In genomic region chr11:8644272-8644671, GRCm38 (mm10) we compare ENCODE assay signal across 24 mouse cellular contexts. TPM values are rescaled to one million over a fixed set of nuclear protein-coding genes. Genes with fewer than 3 reads are reported as not detected.
A peak's percentile ranks its signal among the peaks of the same experiment; 100 is the strongest.
DNase-seq lines count a peak whose midpoint lies in the region; ATAC-seq and TF ChIP-seq lines count a peak whose summit lies in the region.
"Had no signal": no experiment of that assay in that cellular context is flagged by ENCODE, and none has a peak within 500 bp of the region (broad histone marks: within the 10 kb centered on the region; RNA-seq: fewer than 3 reads in every experiment).

No protein-coding gene starts in this region.

- no peaks in the 10 kb centered on the region for H3K9me3 ChIP-seq in kidney, embryonic 14.5 days (ENCODE audit: control insufficient read depth, low read length)
- H3K9me3 ChIP-seq in intestine, postnatal 0 days (ENCODE audit: control insufficient read depth): no peaks in the 10 kb centered on the region
- H3K9me3 ChIP-seq: embryonic facial prominence, embryonic 12.5 days; embryonic facial prominence, embryonic 15.5 days; hindbrain, embryonic 12.5 days had no signal

- H3K36me3 ChIP-seq in kidney, adult 2 months (ENCODE audit: control insufficient read depth, insufficient read depth, low read length): no peaks in the 10 kb centered on the region
- no peaks in the 10 kb centered on the region for H3K36me3 ChIP-seq in kidney, embryonic 14.5 days (ENCODE audit: control insufficient read depth, insufficient read depth, low read length)
- H3K36me3 ChIP-seq in intestine, postnatal 0 days (ENCODE audit: control insufficient read depth, insufficient read depth): no peaks in the 10 kb centered on the region
- no peaks in the 10 kb centered on the region for H3K36me3 ChIP-seq in myocyte (ENCODE audit: control insufficient read depth, insufficient read depth)
- H3K36me3 ChIP-seq: embryonic facial prominence, embryonic 12.5 days; embryonic facial prominence, embryonic 15.5 days; G1E; hindbrain, embryonic 12.5 days had no signal

- WGBS in kidney, adult 2 months: 84% methylated on average over 2 of the region's 2 CpGs
- WGBS in kidney, embryonic 14.5 days: 93% methylated on average over 2 of the region's 2 CpGs
- 72% methylated on average over 2 of the region's 2 CpGs for WGBS in intestine, postnatal 0 days

- no peak for TF ChIP-seq CTCF in kidney, adult 2 months (conservative IDR thresholded peaks at IDR 0.05; ENCODE audit: insufficient read depth, insufficient read length, low read depth, low read length)
- no peak for TF ChIP-seq CTCF in intestine, postnatal 0 days (IDR thresholded peaks at IDR 0.05; ENCODE audit: low read depth)

- H3K4me1 ChIP-seq in kidney, adult 2 months (ENCODE audit: control insufficient read depth, insufficient read depth, low read length): peaks cover 25% of the 10 kb centered on the region
- H3K4me1 ChIP-seq in kidney, embryonic 14.5 days (ENCODE audit: control insufficient read depth, insufficient read depth, low read length): peaks cover 16% of the 10 kb centered on the region
- 0 out of 2 replicates have a peak, but pooled peaks cover 6% of the 10 kb centered on the region for H3K4me1 ChIP-seq in intestine, postnatal 0 days (replicated peaks; ENCODE audit: control insufficient read depth, insufficient read depth, low read length)

- no peak for ATAC-seq in kidney, embryonic 14.5 days (ENCODE audit: low FRiP score, low TSS enrichment)
- ATAC-seq in intestine, postnatal 0 days: peak; percentile 46
- ATAC-seq: forebrain, embryonic 14.5 days; forebrain, postnatal 0 days; Patski had no signal

- H3K27ac ChIP-seq in kidney, adult 2 months (ENCODE audit: insufficient read depth, low read depth, low read length): 0 out of 2 replicates have a peak overlapping the region, but pooled peaks have one; percentile 2
- H3K27ac ChIP-seq in kidney, embryonic 14.5 days (ENCODE audit: low read depth, low read length): no peak overlapping the region
- no peak overlapping the region for H3K27ac ChIP-seq in intestine, postnatal 0 days (ENCODE audit: low read depth, low read length)
- H3K27ac ChIP-seq: embryonic facial prominence, embryonic 12.5 days; embryonic facial prominence, embryonic 15.5 days; gastrocnemius, adult 2 months; hindbrain, embryonic 12.5 days had no signal

- peaks cover 13% of the 10 kb centered on the region for H3K79me2 ChIP-seq in myocyte (ENCODE audit: control insufficient read depth, insufficient read depth)

- no peak overlapping the region for H3K4me2 ChIP-seq in kidney, embryonic 14.5 days (replicated peaks; ENCODE audit: low read depth, low read length)
- no peak overlapping the region for H3K4me2 ChIP-seq in intestine, postnatal 0 days (replicated peaks; ENCODE audit: low read depth)
- no peak overlapping the region for H3K4me2 ChIP-seq in myocyte (ENCODE audit: low read depth)
- H3K4me2 ChIP-seq: embryonic facial prominence, embryonic 12.5 days; embryonic facial prominence, embryonic 15.5 days; heart, embryonic 11.5 days; hindbrain, embryonic 12.5 days had no signal

- H3K9ac ChIP-seq in kidney, embryonic 14.5 days (ENCODE audit: low read depth, low read length): no peak overlapping the region
- H3K9ac ChIP-seq in intestine, postnatal 0 days (ENCODE audit: low read depth, low read length): no peak overlapping the region
- H3K9ac ChIP-seq: embryonic facial prominence, embryonic 12.5 days; embryonic facial prominence, embryonic 15.5 days; forebrain, postnatal 0 days; hindbrain, embryonic 12.5 days had no signal

- H3K4me3 ChIP-seq in kidney, adult 2 months (ENCODE audit: insufficient read depth, low read depth, low read length): no peak overlapping the region
- no peak overlapping the region for H3K4me3 ChIP-seq in kidney, embryonic 14.5 days (ENCODE audit: low read length)
- no peak overlapping the region for H3K4me3 ChIP-seq in intestine, postnatal 0 days (ENCODE audit: low read depth, low read length)
- H3K4me3 ChIP-seq in myocyte: no peak overlapping the region
- H3K4me3 ChIP-seq: embryonic facial prominence, embryonic 12.5 days; embryonic facial prominence, embryonic 15.5 days; gastrocnemius, adult 2 months; hindbrain, embryonic 12.5 days had no signal

- DNase-seq in kidney, adult 2 months: no peak
- DNase-seq in 416B (ENCODE audit: low read depth): peak; percentile 26
- no peak for DNase-seq in layer of hippocampus, adult 9-10 months (ENCODE audit: low spot score)
- no peak for DNase-seq in retina, embryonic 14.5 days (ENCODE audit: low spot score)
- DNase-seq: adrenal gland, postnatal 10 days; adrenal gland, postnatal 36 days; B cell, adult 2 months; cerebellum, adult 18-20 months; cerebellum, adult 9-11 months; cerebellum, postnatal 25 days; forebrain, postnatal 0 days; gastrocnemius, adult 2 months; gastrocnemius, postnatal 14 days; heart, adult 11 months had no signal

- no peak for TF ChIP-seq POLR2A in kidney, adult 2 months (IDR thresholded peaks at IDR 0.05; ENCODE audit: low read depth, low read length)
- no peak for TF ChIP-seq POLR2A in myocyte (IDR thresholded peaks at IDR 0.05; ENCODE audit: insufficient read length, low read depth)

- H3K27me3 ChIP-seq in kidney, adult 2 months (replicated peaks; ENCODE audit: control insufficient read depth, insufficient read depth, low read length): no peaks in the 10 kb centered on the region
- H3K27me3 ChIP-seq in kidney, embryonic 14.5 days (ENCODE audit: control insufficient read depth, insufficient read depth, low read length): no peaks in the 10 kb centered on the region
- H3K27me3 ChIP-seq in intestine, postnatal 0 days (replicated peaks; ENCODE audit: control insufficient read depth, insufficient read depth, low read length): no peaks in the 10 kb centered on the region
- H3K27me3 ChIP-seq in myocyte (ENCODE audit: control insufficient read depth, insufficient read depth, insufficient read length): no peaks in the 10 kb centered on the region
- H3K27me3 ChIP-seq: embryonic facial prominence, embryonic 12.5 days; embryonic facial prominence, embryonic 15.5 days; hindbrain, embryonic 12.5 days; Patski had no signal

- no peak overlapping the region for H3ac ChIP-seq in myocyte (ENCODE audit: control insufficient read depth, insufficient read length)

TF ChIP-seq in myocyte, 11 proteins besides CTCF, POLR2A, EP300 and RAD21:
- TF ChIP-seq MYOD1 (IDR thresholded peaks at IDR 0.05; ENCODE audit: control insufficient read depth in 1 of 3, insufficient read length in 2 of 3, low read depth in 2 of 3) (no peak), TCF12 (IDR thresholded peaks at IDR 0.05; ENCODE audit: insufficient read depth, poor library complexity, severe bottlenecking) (no peak), CEBPB (IDR thresholded peaks at IDR 0.05; ENCODE audit: insufficient read depth, poor library complexity, severe bottlenecking) (no peak), POLR2AphosphoS2 (IDR thresholded peaks at IDR 0.05; ENCODE audit: insufficient read length, low read depth) (peak; percentile 51), MAX (IDR thresholded peaks at IDR 0.05; ENCODE audit: low read depth) (no peak)
TF ChIP-seq in myocyte: peak in this region for 1.

RNA-seq across cellular contexts. Expression of gene Tns3, which starts 20.1 kb away (rescaled TPM):
- 63.7 and 70.5 TPM in 2 replicates for polyA plus RNA-seq in kidney, adult 2 months (2012; rRNA removed)
- 12.5 and 20.3 TPM in 2 replicates for polyA plus RNA-seq in kidney, embryonic 14.5 days (2014; fragmentation: Nextera tagmentation; extraction: Ambion mirVana)
- 10.5 and 11.4 TPM in 2 replicates for polyA plus RNA-seq in intestine, postnatal 0 days (2015; fragmentation: Nextera tagmentation; extraction: Ambion mirVana)
- polyA plus RNA-seq in myocyte (2012; fragmentation: generic; extraction: Trizol): 23.4 TPM
- polyA plus RNA-seq: G1E had no signal
